Mouse (Mus musculus) forebrain, embryonic 16.5 days (tissue): ENCODE measurements around the gene Anxa3. TPM values are rescaled to one million over a fixed set of nuclear protein-coding genes. Genes with fewer than 3 reads are reported as not detected.

Source experiments
- ATAC-seq: fragments of 200-750 bp; cut with Nextera tagmentation; 2 replicates; pipeline ENCODE4 v1.8.0; 2017; ENCODE audit warnings: mild to moderate bottlenecking, moderate library complexity
- H3K27ac ChIP-seq: fragments of 300-500 bp; sonication (generic); 2 replicates; pipeline ENCODE4 v1.5.1; 2014; ENCODE audit warnings: low read length, control low read depth
- H3K27me3 ChIP-seq: fragments of 300-500 bp; sonication (generic); replicated peaks from 2 replicates; pipeline ENCODE4 v1.6.1; 2014; ENCODE audit warnings: low read length; ENCODE audit not compliant: control insufficient read depth, insufficient read depth
- H3K36me3 ChIP-seq: fragments of 300-500 bp; sonication (generic); 2 replicates; pipeline ENCODE4 v1.6.1; 2014; ENCODE audit not compliant: control insufficient read depth, insufficient read depth
- H3K4me1 ChIP-seq: fragments of 300-500 bp; sonication (generic); replicated peaks from 2 replicates; pipeline ENCODE4 v1.6.1; 2014; ENCODE audit warnings: low read length; ENCODE audit not compliant: control insufficient read depth, insufficient read depth
- H3K4me2 ChIP-seq: fragments of 300-500 bp; sonication (generic); 2 replicates; pipeline ENCODE4 v1.6.1; 2014; ENCODE audit warnings: mild to moderate bottlenecking, low read length, control low read depth
- H3K4me3 ChIP-seq: fragments of 300-500 bp; sonication (generic); replicated peaks from 2 replicates; pipeline ENCODE4 v1.5.1; 2014; ENCODE audit warnings: mild to moderate bottlenecking, low read length, control low read depth
- H3K9ac ChIP-seq: fragments of 300-500 bp; sonication (generic); replicated peaks from 2 replicates; pipeline ENCODE4 v1.6.1; 2014; ENCODE audit warnings: low read depth, low read length, control low read depth
- H3K9me3 ChIP-seq: fragments of 300-500 bp; sonication (generic); 2 replicates; pipeline ENCODE4 v1.6.1; 2016; ENCODE audit warnings: low read length; ENCODE audit not compliant: control insufficient read depth
- WGBS: fragments of 180-500 bp; shearing (Covaris S2); extraction: QIAGEN DNeasy Blood & Tissue Kit; methylation state at CpG from one replicate; pipeline ENCODE4 v1.1.7; 2014; 5-methylcytosine and 5-hydroxymethylcytosine counted together
- polyA plus RNA-seq: library from polyadenylated mRNA; unstranded; fragments of >200 nt; fragmentation: Nextera tagmentation; extraction: Ambion mirVana; gene quantifications from 2 replicates; pipeline ENCODE4 v1.2.1, GENCODE M21; 2015

The Anxa3 gene
- polyA plus RNA-seq = 25.0 and 29.2 TPM in 2 replicates

GRCm38 (mm10) chr5:96792936-96793718 is at the start of gene Anxa3:
TSS of gene Anxa3 (plus strand) at chr5:96793339.
- peak; percentile 36; the same call in 1 of the 2 replicates for ATAC-seq
- H3K4me3 ChIP-seq = peak within 1 kb of the TSS; percentile 37
- 10% methylated on average over 26 of the region's 26 CpGs for WGBS
- H3K27me3 ChIP-seq = no peaks in the 10 kb centered on the region; the same call in 1 of the 2 replicates
- H3K9me3 ChIP-seq = no peaks in the 10 kb centered on the region
- H3K36me3 ChIP-seq = no peaks in the 10 kb centered on the region
- H3K4me1 ChIP-seq = peaks cover 4% of the 10 kb centered on the region
- no peak within 1 kb of the TSS for H3K27ac ChIP-seq
- peak within 1 kb of the TSS; percentile 35 for H3K9ac ChIP-seq
- peak within 1 kb of the TSS; percentile 58 for H3K4me2 ChIP-seq

- Histone ChIP-seq H3K4me3 (no peak overlapping the region), H3K4me2 (no peak overlapping the region), H3K27ac (no peak overlapping the region), H3K4me1 (no peaks in the 10 kb centered on the region), H3K27me3 (no peaks in the 10 kb centered on the region), H3K9me3 (no peaks in the 10 kb centered on the region), H3K36me3 (no peaks in the 10 kb centered on the region), H3K9ac (no peak overlapping the region)
- no peak for ATAC-seq
- WGBS = 48% methylated on average over 8 of the region's 8 CpGs
Measured at GRCm38 (mm10) chr5:96747195-96747984, 45.7 kb upstream of the Anxa3 start.

- Histone ChIP-seq H3K4me3 (no peak overlapping the region), H3K4me2 (no peak overlapping the region), H3K27ac (no peak overlapping the region), H3K36me3 (no peaks in the 10 kb centered on the region), H3K9ac (no peak overlapping the region), H3K9me3 (no peaks in the 10 kb centered on the region), H3K27me3 (no peaks in the 10 kb centered on the region), H3K4me1 (no peaks in the 10 kb centered on the region)
- no peak for ATAC-seq
- 89% methylated on average over 7 of the region's 7 CpGs for WGBS
Measured at GRCm38 (mm10) chr5:96757615-96758014, 35.5 kb upstream of the Anxa3 start.

- H3K4me3 ChIP-seq = no peak overlapping the region
- no peak overlapping the region for H3K4me2 ChIP-seq
- WGBS = 89% methylated on average over 1 of the region's 1 CpGs
- no peaks in the 10 kb centered on the region for H3K36me3 ChIP-seq
- ATAC-seq = no peak
- H3K4me1 ChIP-seq = peaks cover 6% of the 10 kb centered on the region; the same call in 1 of the 2 replicates
- H3K9me3 ChIP-seq = no peaks in the 10 kb centered on the region
- no peak overlapping the region for H3K9ac ChIP-seq
- H3K27ac ChIP-seq = no peak overlapping the region
- no peaks in the 10 kb centered on the region for H3K27me3 ChIP-seq
Measured at GRCm38 (mm10) chr5:96762021-96762420, 31.1 kb upstream of the Anxa3 start.

GRCm38 (mm10) chr5:96768846-96769471 is 24.2 kb upstream of the Anxa3 start:
- ATAC-seq = peak; percentile 66
- H3K4me2 ChIP-seq = no peak overlapping the region
- H3K27me3 ChIP-seq = no peaks in the 10 kb centered on the region
- H3K4me3 ChIP-seq = no peak overlapping the region
- no peak overlapping the region for H3K9ac ChIP-seq
- no peaks in the 10 kb centered on the region for H3K4me1 ChIP-seq
- H3K27ac ChIP-seq = no peak overlapping the region
- 53% methylated on average over 10 of the region's 10 CpGs for WGBS
- H3K36me3 ChIP-seq = no peaks in the 10 kb centered on the region
- no peaks in the 10 kb centered on the region for H3K9me3 ChIP-seq

GRCm38 (mm10) chr5:96783506-96784288 is 9.4 kb upstream of the Anxa3 start:
- Histone ChIP-seq H3K9ac (no peak overlapping the region), H3K4me3 (no peak overlapping the region), H3K9me3 (no peaks in the 10 kb centered on the region), H3K27me3 (no peaks in the 10 kb centered on the region), H3K27ac (no peak overlapping the region), H3K36me3 (no peaks in the 10 kb centered on the region), H3K4me2 (no peak overlapping the region), H3K4me1 (no peaks in the 10 kb centered on the region)
- WGBS = 80% methylated on average over 14 of the region's 14 CpGs
- no peak for ATAC-seq

GRCm38 (mm10) chr5:96785096-96785495 is 8.0 kb upstream of the Anxa3 start:
- WGBS = 80% methylated on average over 5 of the region's 5 CpGs
- ATAC-seq = no peak
- Histone ChIP-seq H3K36me3 (no peaks in the 10 kb centered on the region), H3K27me3 (no peaks in the 10 kb centered on the region), H3K4me3 (no peak overlapping the region), H3K27ac (no peak overlapping the region), H3K4me2 (no peak overlapping the region), H3K4me1 (no peaks in the 10 kb centered on the region), H3K9ac (no peak overlapping the region), H3K9me3 (no peaks in the 10 kb centered on the region)

- Histone ChIP-seq H3K27me3 (no peaks in the 10 kb centered on the region; the same call in 1 of the 2 replicates), H3K9me3 (no peaks in the 10 kb centered on the region), H3K4me1 (peaks cover 4% of the 10 kb centered on the region), H3K4me2 (no peak overlapping the region), H3K27ac (no peak overlapping the region), H3K36me3 (no peaks in the 10 kb centered on the region), H3K9ac (no peak overlapping the region), H3K4me3 (no peak overlapping the region)
- 66% methylated on average over 9 of the region's 9 CpGs for WGBS
- no peak for ATAC-seq
Measured at GRCm38 (mm10) chr5:96792422-96792821, 717 bp upstream of the Anxa3 start.
